Mouse (Mus musculus): ENCODE results near the gene Pip4k2a.

Pip4k2a gene

DNA sequence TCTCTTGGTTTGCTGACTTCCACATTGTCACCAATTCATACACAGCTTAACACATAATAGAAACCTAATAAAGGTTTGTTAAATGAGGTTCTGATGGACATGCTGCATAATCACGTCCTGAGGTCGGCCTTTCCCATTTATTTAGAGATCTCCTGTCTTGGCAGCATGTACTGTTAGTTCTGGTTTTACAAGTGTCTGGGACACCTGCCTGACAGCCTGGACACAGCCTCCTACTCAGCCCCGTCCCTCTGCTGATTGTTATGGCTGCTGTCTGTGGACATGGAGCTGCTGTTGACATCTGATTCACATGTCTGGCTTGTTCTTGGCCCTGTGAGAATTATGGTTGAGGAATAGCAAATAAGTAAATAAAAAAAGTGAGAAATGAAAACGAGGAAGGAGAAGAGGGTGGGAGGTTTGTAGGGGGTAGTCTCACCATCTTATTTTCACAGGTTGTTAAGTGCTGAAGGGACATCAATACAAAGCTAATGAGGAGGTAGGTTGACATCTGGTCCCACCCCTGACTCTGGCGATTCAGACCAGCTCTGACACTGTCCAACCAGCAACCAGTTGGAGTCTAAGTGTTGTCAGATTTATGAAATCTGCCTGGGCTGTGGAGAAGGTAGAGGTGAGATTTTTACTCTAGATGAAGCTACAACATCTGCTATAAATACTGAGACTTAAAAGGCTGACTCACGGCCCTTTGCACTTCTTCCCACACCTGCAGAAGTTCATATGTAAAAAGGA is 166.7 kb downstream of the Pip4k2a start:
- no peak for DNase-seq

GRCm38 (mm10) chr2:18822711-18823110 is 175.2 kb downstream of the Pip4k2a start:
- peak; percentile 49 to 56 for DNase-seq

- DNase-seq = peak; percentile 63 to 75
Measured at GRCm38 (mm10) chr2:18821451-18822379, 176.2 kb downstream of the Pip4k2a start.

- no peak for DNase-seq
Measured at GRCm38 (mm10) chr2:18819520-18819919, 178.4 kb downstream of the Pip4k2a start.

GRCm38 (mm10) chr2:18816036-18816435 is 181.9 kb downstream of the Pip4k2a start:
- DNase-seq = no peak

GRCm38 (mm10) chr2:18815336-18815965 is 182.5 kb downstream of the Pip4k2a start:
- DNase-seq = peak in 1 of 2 experiments; percentile 10

GRCm38 (mm10) chr2:18814447-18814804 is 183.5 kb downstream of the Pip4k2a start:
- no peak for DNase-seq

DNA sequence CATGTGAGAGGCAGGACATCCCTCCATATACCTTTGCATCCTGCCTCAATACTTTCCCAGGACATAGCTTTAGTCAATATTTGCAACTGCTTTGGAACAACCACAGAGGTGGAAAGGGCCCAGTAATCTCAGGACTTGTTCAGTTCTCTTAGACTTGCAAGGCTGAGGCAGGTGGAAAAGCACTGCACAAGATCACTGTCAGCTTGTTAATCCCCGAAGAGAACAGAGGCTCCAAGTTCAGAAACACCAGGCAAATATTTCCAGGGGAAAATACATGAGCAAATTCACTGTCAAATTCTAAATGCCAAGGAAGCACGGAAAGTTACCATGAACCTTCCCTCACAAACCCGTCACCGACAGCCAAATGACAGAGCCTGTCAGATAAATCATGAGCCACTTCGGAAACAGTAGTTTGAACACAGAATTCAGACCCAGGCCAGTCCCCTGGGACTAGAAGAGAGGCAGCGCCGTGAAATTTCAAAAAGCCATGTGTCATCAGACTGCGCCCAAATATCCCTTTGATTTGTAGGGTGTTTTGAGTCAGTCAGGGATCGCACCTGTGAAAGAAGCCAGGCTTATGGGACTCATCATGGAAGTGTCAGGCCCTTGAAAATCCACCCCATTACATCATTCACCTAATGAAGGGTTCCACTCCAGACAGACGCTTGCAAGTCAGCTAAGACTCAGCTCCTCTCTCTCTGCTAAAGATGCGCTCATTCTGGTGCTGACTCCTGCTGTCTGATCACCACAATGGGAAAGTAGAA is 184.1 kb downstream of the Pip4k2a start:
- no peak for DNase-seq

- DNase-seq = no peak
Measured at GRCm38 (mm10) chr2:18807961-18808360, 190.0 kb downstream of the Pip4k2a start.

GRCm38 (mm10) chr2:18801281-18801862 is 196.6 kb downstream of the Pip4k2a start:
- DNase-seq = no peak

- DNase-seq = no peak
Measured at GRCm38 (mm10) chr2:18800646-18801251, 197.2 kb downstream of the Pip4k2a start.

- peak; percentile 57 to 66 for DNase-seq
Measured at GRCm38 (mm10) chr2:18799966-18800645, 197.8 kb downstream of the Pip4k2a start.

GRCm38 (mm10) chr2:18799265-18799965 is 198.5 kb downstream of the Pip4k2a start:
- DNase-seq = peak in 1 of 2 experiments; percentile 6

- no peak for DNase-seq
Measured at GRCm38 (mm10) chr2:18797776-18798175, 200.2 kb downstream of the Pip4k2a start.

- no peak for DNase-seq
Measured at GRCm38 (mm10) chr2:18794261-18794660, 203.7 kb downstream of the Pip4k2a start.
